Mouse (Mus musculus): Measurements from ENCODE around the gene Tfb2m. TPM values are rescaled to one million over a fixed set of nuclear protein-coding genes. Genes with fewer than 3 reads are reported as not detected.

The Tfb2m gene
- polyA plus RNA-seq, 1 experiment, result 14.2 TPM

GRCm38 (mm10) chr1:179581422-179581821 lies 35.4 kb upstream of the Tfb2m start:
- no peaks in the 10 kb centered on the region for H3K27me3 ChIP-seq (ENCODE audit: control insufficient read depth, insufficient read depth, insufficient read length)
- peaks cover 5% of the 10 kb centered on the region for H3K36me3 ChIP-seq (ENCODE audit: control insufficient read depth, insufficient read depth)
- H3ac ChIP-seq (ENCODE audit: control insufficient read depth, insufficient read length), result no peak overlapping the region
- H3K4me3 ChIP-seq, result no peak overlapping the region
- no peaks in the 10 kb centered on the region for H3K79me2 ChIP-seq (ENCODE audit: control insufficient read depth, insufficient read depth)
- TF ChIP-seq SRF (IDR thresholded peaks at IDR 0.05; ENCODE audit: control insufficient read depth, insufficient read length, low read depth) (no peak), TCF12 (IDR thresholded peaks at IDR 0.05; ENCODE audit: insufficient read depth, poor library complexity, severe bottlenecking) (no peak), USF1 (IDR thresholded peaks at IDR 0.05; ENCODE audit: low read depth) (no peak), E2F4 (IDR thresholded peaks at IDR 0.05; ENCODE audit: insufficient read depth) (no peak), POLR2AphosphoS2 (IDR thresholded peaks at IDR 0.05; ENCODE audit: insufficient read length, low read depth) (no peak), REST (IDR thresholded peaks at IDR 0.05; ENCODE audit: insufficient read depth, insufficient read length) (no peak), TCF3 (IDR thresholded peaks at IDR 0.05; ENCODE audit: insufficient read length, low read depth) (no peak), CEBPB (IDR thresholded peaks at IDR 0.05; ENCODE audit: insufficient read depth, poor library complexity, severe bottlenecking) (no peak), MYOD1 (IDR thresholded peaks at IDR 0.05; ENCODE audit: control insufficient read depth in 1 of 3, insufficient read length in 2 of 3, low read depth in 2 of 3) (no peak), MYOG (IDR thresholded peaks at IDR 0.05; ENCODE audit: control insufficient read depth in 1 of 3, insufficient read depth in 1 of 3, insufficient read length in 2 of 3, low read depth in 2 of 3) (no peak), MAX (IDR thresholded peaks at IDR 0.05; ENCODE audit: low read depth) (no peak), POLR2A (IDR thresholded peaks at IDR 0.05; ENCODE audit: insufficient read length, low read depth) (no peak)
- no peak overlapping the region for H3K4me2 ChIP-seq (ENCODE audit: low read depth)

GRCm38 (mm10) chr1:179580200-179580599 lies 34.1 kb upstream of the Tfb2m start:
- no peak overlapping the region for H3ac ChIP-seq (ENCODE audit: control insufficient read depth, insufficient read length)
- H3K79me2 ChIP-seq (ENCODE audit: control insufficient read depth, insufficient read depth), result no peaks in the 10 kb centered on the region
- no peak overlapping the region for H3K4me2 ChIP-seq (ENCODE audit: low read depth)
- no peaks in the 10 kb centered on the region for H3K27me3 ChIP-seq (ENCODE audit: control insufficient read depth, insufficient read depth, insufficient read length)
- TF ChIP-seq CEBPB (IDR thresholded peaks at IDR 0.05; ENCODE audit: insufficient read depth, poor library complexity, severe bottlenecking) (no peak), POLR2A (IDR thresholded peaks at IDR 0.05; ENCODE audit: insufficient read length, low read depth) (no peak), REST (IDR thresholded peaks at IDR 0.05; ENCODE audit: insufficient read depth, insufficient read length) (no peak), MYOG (IDR thresholded peaks at IDR 0.05; ENCODE audit: control insufficient read depth in 1 of 3, insufficient read depth in 1 of 3, insufficient read length in 2 of 3, low read depth in 2 of 3) (no peak), SRF (IDR thresholded peaks at IDR 0.05; ENCODE audit: control insufficient read depth, insufficient read length, low read depth) (no peak), MYOD1 (IDR thresholded peaks at IDR 0.05; ENCODE audit: control insufficient read depth in 1 of 3, insufficient read length in 2 of 3, low read depth in 2 of 3) (no peak), TCF12 (IDR thresholded peaks at IDR 0.05; ENCODE audit: insufficient read depth, poor library complexity, severe bottlenecking) (no peak), E2F4 (IDR thresholded peaks at IDR 0.05; ENCODE audit: insufficient read depth) (no peak), USF1 (IDR thresholded peaks at IDR 0.05; ENCODE audit: low read depth) (no peak), MAX (IDR thresholded peaks at IDR 0.05; ENCODE audit: low read depth) (no peak), TCF3 (IDR thresholded peaks at IDR 0.05; ENCODE audit: insufficient read length, low read depth) (no peak), POLR2AphosphoS2 (IDR thresholded peaks at IDR 0.05; ENCODE audit: insufficient read length, low read depth) (no peak)
- no peak overlapping the region for H3K4me3 ChIP-seq
- peaks cover 5% of the 10 kb centered on the region for H3K36me3 ChIP-seq (ENCODE audit: control insufficient read depth, insufficient read depth)

GRCm38 (mm10) chr1:179578625-179579024 lies 32.6 kb upstream of the Tfb2m start:
- no peak overlapping the region for H3ac ChIP-seq (ENCODE audit: control insufficient read depth, insufficient read length)
- no peak for TF ChIP-seq POLR2A (IDR thresholded peaks at IDR 0.05; ENCODE audit: insufficient read length, low read depth)
- no peak for TF ChIP-seq MYOG (IDR thresholded peaks at IDR 0.05; ENCODE audit: control insufficient read depth in 1 of 3, insufficient read depth in 1 of 3, insufficient read length in 2 of 3, low read depth in 2 of 3)
- no peak for TF ChIP-seq TCF12 (IDR thresholded peaks at IDR 0.05; ENCODE audit: insufficient read depth, poor library complexity, severe bottlenecking)
- no peak for TF ChIP-seq USF1 (IDR thresholded peaks at IDR 0.05; ENCODE audit: low read depth)
- no peak for TF ChIP-seq MAX (IDR thresholded peaks at IDR 0.05; ENCODE audit: low read depth)
- no peak for TF ChIP-seq REST (IDR thresholded peaks at IDR 0.05; ENCODE audit: insufficient read depth, insufficient read length)
- H3K36me3 ChIP-seq (ENCODE audit: control insufficient read depth, insufficient read depth), result peaks cover 5% of the 10 kb centered on the region
- H3K4me3 ChIP-seq, result no peak overlapping the region
- no peaks in the 10 kb centered on the region for H3K27me3 ChIP-seq (ENCODE audit: control insufficient read depth, insufficient read depth, insufficient read length)
- no peak overlapping the region for H3K4me2 ChIP-seq (ENCODE audit: low read depth)
- H3K79me2 ChIP-seq (ENCODE audit: control insufficient read depth, insufficient read depth), result no peaks in the 10 kb centered on the region

- Histone ChIP-seq H3K4me3 (no peak overlapping the region), H3K79me2 (ENCODE audit: control insufficient read depth, insufficient read depth) (peaks cover 3% of the 10 kb centered on the region), H3K4me2 (ENCODE audit: low read depth) (peak overlapping the region; percentile 50), H3ac (ENCODE audit: control insufficient read depth, insufficient read length) (no peak overlapping the region), H3K36me3 (ENCODE audit: control insufficient read depth, insufficient read depth) (no peaks in the 10 kb centered on the region), H3K27me3 (ENCODE audit: control insufficient read depth, insufficient read depth, insufficient read length) (no peaks in the 10 kb centered on the region)
- TF ChIP-seq MAX (IDR thresholded peaks at IDR 0.05; ENCODE audit: low read depth), result no peak
Measured at GRCm38 (mm10) chr1:179573650-179574206, 27.7 kb upstream of the Tfb2m start.

GRCm38 (mm10) chr1:179571686-179572085 lies 25.6 kb upstream of the Tfb2m start:
- TF ChIP-seq USF1 (IDR thresholded peaks at IDR 0.05; ENCODE audit: low read depth) (no peak), REST (IDR thresholded peaks at IDR 0.05; ENCODE audit: insufficient read depth, insufficient read length) (no peak), MYOG (IDR thresholded peaks at IDR 0.05; ENCODE audit: control insufficient read depth in 1 of 3, insufficient read depth in 1 of 3, insufficient read length in 2 of 3, low read depth in 2 of 3) (no peak), POLR2A (IDR thresholded peaks at IDR 0.05; ENCODE audit: insufficient read length, low read depth) (no peak), TCF12 (IDR thresholded peaks at IDR 0.05; ENCODE audit: insufficient read depth, poor library complexity, severe bottlenecking) (no peak), SRF (IDR thresholded peaks at IDR 0.05; ENCODE audit: control insufficient read depth, insufficient read length, low read depth) (no peak), POLR2AphosphoS2 (IDR thresholded peaks at IDR 0.05; ENCODE audit: insufficient read length, low read depth) (no peak), TCF3 (IDR thresholded peaks at IDR 0.05; ENCODE audit: insufficient read length, low read depth) (no peak), MAX (IDR thresholded peaks at IDR 0.05; ENCODE audit: low read depth) (no peak), CEBPB (IDR thresholded peaks at IDR 0.05; ENCODE audit: insufficient read depth, poor library complexity, severe bottlenecking) (no peak), MYOD1 (IDR thresholded peaks at IDR 0.05; ENCODE audit: control insufficient read depth in 1 of 3, insufficient read length in 2 of 3, low read depth in 2 of 3) (no peak), E2F4 (IDR thresholded peaks at IDR 0.05; ENCODE audit: insufficient read depth) (no peak)
- Histone ChIP-seq H3K27me3 (ENCODE audit: control insufficient read depth, insufficient read depth, insufficient read length) (no peaks in the 10 kb centered on the region), H3ac (ENCODE audit: control insufficient read depth, insufficient read length) (no peak overlapping the region), H3K79me2 (ENCODE audit: control insufficient read depth, insufficient read depth) (peaks cover 3% of the 10 kb centered on the region), H3K36me3 (ENCODE audit: control insufficient read depth, insufficient read depth) (no peaks in the 10 kb centered on the region), H3K4me3 (no peak overlapping the region), H3K4me2 (ENCODE audit: low read depth) (no peak overlapping the region)
